Mouse (Mus musculus) liver, embryonic 14.5 days (tissue): ENCODE measurements at regions not wholly inside any gene's neighbourhood (a gene's known extent, or its start where the extent isn't known, plus 50 kb on each side); places are given as distances from the start of the nearest gene placed in this dataset.

Source experiments
- ATAC-seq: fragments of 200-750 bp; cut with Nextera tagmentation; 2 replicates; pipeline ENCODE4 v1.8.0; 2017; ENCODE audit warnings: moderate number of reproducible peaks, mild to moderate bottlenecking, moderate library complexity; ENCODE audit not compliant: insufficient read depth
- DNase-seq, 3 experiments: peaks; one replicate each; pipeline ENCODE4 v3.0.0-alpha.2; 2012 to 2013; ENCODE audit warnings: low read depth in 3 of 3, low spot score in 3 of 3
- H3K27ac ChIP-seq: fragments of 300-500 bp; sonication (generic); 2 replicates; pipeline ENCODE4 v1.5.1; 2014; ENCODE audit warnings: moderate library complexity, mild to moderate bottlenecking, control low read depth, inconsistent platforms
- H3K27me3 ChIP-seq: fragments of 300-500 bp; sonication (generic); 2 replicates; pipeline ENCODE4 v1.6.1; 2014; ENCODE audit warnings: mild to moderate bottlenecking, low read length, moderate library complexity; ENCODE audit not compliant: control insufficient read depth, insufficient read depth
- H3K36me3 ChIP-seq: fragments of 300-500 bp; sonication (generic); replicated peaks from 2 replicates; pipeline ENCODE4 v1.6.1; 2014; ENCODE audit warnings: low read depth; ENCODE audit not compliant: control insufficient read depth, insufficient read depth
- H3K4me1 ChIP-seq, 2 experiments: fragments of 200-500 bp in 1 of 2; fragments of 300-500 bp in 1 of 2; sonication (generic) in 1 of 2; replicated peaks; 2 replicates each; pipeline ENCODE4 v1.6.1; 2012 to 2014; ENCODE audit warnings: antibody characterized with exemption in 1 of 2, inconsistent platforms in 1 of 2, low read length in 1 of 2; ENCODE audit not compliant: control insufficient read depth in 2 of 2, insufficient read depth in 2 of 2
- H3K4me2 ChIP-seq: fragments of 300-500 bp; sonication (generic); 2 replicates; pipeline ENCODE4 v1.6.1; 2014; ENCODE audit warnings: low read depth, mild to moderate bottlenecking, control low read depth, moderate library complexity
- H3K4me3 ChIP-seq, 2 experiments: fragments of 200-500 bp in 1 of 2; fragments of 300-500 bp in 1 of 2; sonication (generic) in 1 of 2; 2 replicates each; pipeline ENCODE4 v1.5.1; 2012 to 2014; ENCODE audit warnings: low read depth in 2 of 2, low read length in 2 of 2, mild to moderate bottlenecking in 2 of 2, control low read depth in 1 of 2, inconsistent platforms in 1 of 2, moderate library complexity in 1 of 2; ENCODE audit not compliant: insufficient read depth in 1 of 2
- H3K9ac ChIP-seq: fragments of 300-500 bp; sonication (generic); replicated peaks from 2 replicates; pipeline ENCODE4 v1.6.1; 2014; ENCODE audit warnings: mild to moderate bottlenecking, control low read depth, moderate library complexity
- H3K9me3 ChIP-seq: fragments of 300-500 bp; sonication (generic); 2 replicates; pipeline ENCODE4 v1.6.1; 2016; ENCODE audit warnings: low read length, mixed read lengths; ENCODE audit not compliant: control insufficient read depth
- CTCF ChIP-seq: IDR thresholded peaks from 2 replicates; pipeline ENCODE4 v1.5.1; 2016; ENCODE audit warnings: antibody characterized with exemption, low read depth, control low read depth
- EP300 ChIP-seq: IDR thresholded peaks from 2 replicates; pipeline ENCODE4 v1.6.1; 2016; ENCODE audit warnings: antibody characterized with exemption, low read depth
- WGBS: fragments of 180-500 bp; shearing (Covaris S2); extraction: QIAGEN DNeasy Blood & Tissue Kit; methylation state at CpG from one replicate; pipeline ENCODE4 v1.1.7; 2014; ENCODE audit not compliant: insufficient replicate concordance; 5-methylcytosine and 5-hydroxymethylcytosine counted together

- Histone ChIP-seq H3K27ac (no peak overlapping the region), H3K9ac (no peak overlapping the region), H3K36me3 (no peaks in the 10 kb centered on the region), H3K9me3 (no peaks in the 10 kb centered on the region), H3K4me1 (no peaks in the 10 kb centered on the region), H3K4me3 (no peak overlapping the region), H3K27me3 (no peaks in the 10 kb centered on the region), H3K4me2 (no peak overlapping the region)
- TF ChIP-seq CTCF (no peak), EP300 (no peak)
- DNase-seq (no peak), ATAC-seq (no peak)
- 65% methylated on average over 2 of the region's 2 CpGs for WGBS
Measured at GRCm38 (mm10) chrX:164763764-164764445, 216.3 kb downstream of the Mospd2 start.

- TF ChIP-seq EP300 (no peak), CTCF (no peak)
- no peaks in the 10 kb centered on the region for H3K36me3 ChIP-seq
- H3K27ac ChIP-seq, result no peak overlapping the region
- H3K9ac ChIP-seq, result no peak overlapping the region
- ATAC-seq (no peak), DNase-seq (no peak)
- no peak overlapping the region for H3K4me3 ChIP-seq
- H3K9me3 ChIP-seq, result no peaks in the 10 kb centered on the region
- WGBS, result 16% methylated on average over 1 of the region's 1 CpGs
- H3K4me2 ChIP-seq, result no peak overlapping the region
- no peaks in the 10 kb centered on the region for H3K27me3 ChIP-seq
- H3K4me1 ChIP-seq, result no peaks in the 10 kb centered on the region
Measured at GRCm38 (mm10) chrX:164745552-164746217, 234.5 kb downstream of the Mospd2 start.
